Comparison of ENCODE assay signal across 8 mouse cellular contexts in genomic region chr4:148607758-148608157, GRCm38 (mm10). TPM values are rescaled to one million over a fixed set of nuclear protein-coding genes. Genes with fewer than 3 reads are reported as not detected.
DNase-seq lines count a peak whose midpoint lies in the region; TF ChIP-seq lines count a peak whose summit lies in the region.
"Had no signal": no experiment of that assay in that cellular context is flagged by ENCODE, and none has a peak within 500 bp of the region (broad histone marks: within the 10 kb centered on the region; RNA-seq: fewer than 3 reads in every experiment).

No protein-coding gene starts in this region.

- TF ChIP-seq POLR2A in cerebellum, adult 2 months (IDR thresholded peaks at IDR 0.05; ENCODE audit: borderline replicate concordance, insufficient read depth, low read length), result no peak

- no peak for DNase-seq in ES-E14 (ENCODE audit: low read depth, low spot score)
- DNase-seq in cerebellum, adult 2 months, result peak; percentile 65 to 75
- peak; percentile 82 for DNase-seq in gastrocnemius, adult 2 months
- DNase-seq in kidney, adult 9 months, result peak; percentile 87
- DNase-seq in lung, postnatal 10 days, result peak; percentile 87
- peak; percentile 54 to 79 for DNase-seq in spleen, adult 18-20 months

- intact Hi-C loops in gastrocnemius, adult 2 months (cut with DNase I), result no loop called here

- peaks cover 31% of the 10 kb centered on the region for H3K36me3 ChIP-seq in C2C12 (ENCODE audit: control insufficient read depth, insufficient read depth)
- 0 out of 2 replicates have a peak, but pooled peaks cover 2% of the 10 kb centered on the region for H3K36me3 ChIP-seq in ES-E14 (ENCODE audit: control insufficient read depth, insufficient read depth, low read length, poor library complexity, severe bottlenecking)

- H3K9ac ChIP-seq in ES-E14 (ENCODE audit: insufficient read depth, low read depth, low read length, poor library complexity, severe bottlenecking), result no peak overlapping the region
- H3K9ac ChIP-seq: limb, embryonic 12.5 days had no signal

- in situ Hi-C loops in ES-E14 (cut with MboI; ENCODE audit: low sequenced_read_pairs in 2 of 2, unreplicated experiment in 2 of 2), result loop anchor here in 1 of 2 experiments (10.0 kb wide), 1 partner anchor 433 kb away; no protein-coding TSS in a partner anchor

- H3K9me3 ChIP-seq in ES-E14 (ENCODE audit: control insufficient read depth, insufficient read depth, low read depth, low read length), result no peaks in the 10 kb centered on the region
- H3K9me3 ChIP-seq: limb, embryonic 12.5 days had no signal

- no peaks in the 10 kb centered on the region for H3K79me3 ChIP-seq in C2C12 (ENCODE audit: low read depth)

- H3ac ChIP-seq in C2C12 (ENCODE audit: control insufficient read depth, insufficient read length, low read depth), result no peak overlapping the region

- 17% methylated on average over 5 of the region's 5 CpGs for WGBS in cerebellum, adult 2 months

- H3K79me2 ChIP-seq in C2C12 (ENCODE audit: control insufficient read depth, insufficient read depth), result no peaks in the 10 kb centered on the region

- TF ChIP-seq CTCF in C2C12 (IDR thresholded peaks at IDR 0.05; ENCODE audit: control insufficient read depth, insufficient read depth, insufficient read length), result peak; percentile 54
- TF ChIP-seq CTCF in cerebellum, adult 2 months (IDR thresholded peaks at IDR 0.05; ENCODE audit: borderline replicate concordance, insufficient read depth, low read depth, low read length), result peak; percentile 74
- peak; percentile 92 for TF ChIP-seq CTCF in gastrocnemius, adult 2 months (IDR thresholded peaks at IDR 0.05)

- peaks cover 0 to 14% of the 10 kb centered on the region in 2 experiments; a peak in 1 of 4 replicates for H3K4me1 ChIP-seq in ES-E14 (ENCODE audit: control insufficient read depth in 2 of 2, insufficient read depth in 2 of 2, low read length in 2 of 2, poor library complexity in 1 of 2)
- H3K4me1 ChIP-seq in cerebellum, adult 2 months (ENCODE audit: control insufficient read depth, insufficient read depth, low read length), result no peaks in the 10 kb centered on the region; the same call in 1 of the 2 replicates
- H3K4me1 ChIP-seq: limb, embryonic 12.5 days had no signal

- H3K27me3 ChIP-seq in C2C12 (ENCODE audit: control insufficient read depth, insufficient read depth, insufficient read length), result no peaks in the 10 kb centered on the region
- H3K27me3 ChIP-seq in cerebellum, adult 2 months (ENCODE audit: control insufficient read depth, insufficient read depth, low read length), result no peaks in the 10 kb centered on the region
- H3K27me3 ChIP-seq: limb, embryonic 12.5 days had no signal

- H3K4me3 ChIP-seq in C2C12 (ENCODE audit: insufficient read depth, poor library complexity, severe bottlenecking) (no peak overlapping the region), ES-E14 (ENCODE audit: insufficient read depth in 1 of 2, low read depth in 1 of 2, low read length in 2 of 2, poor library complexity in 1 of 2, severe bottlenecking in 1 of 2) (no peak overlapping the region)
- no peak overlapping the region for H3K4me3 ChIP-seq in cerebellum, adult 2 months (replicated peaks; ENCODE audit: insufficient read depth, low read depth, low read length)
- H3K4me3 ChIP-seq in gastrocnemius, adult 2 months, result no peak overlapping the region
- H3K4me3 ChIP-seq: limb, embryonic 12.5 days had no signal

- no peak overlapping the region for H3K27ac ChIP-seq in ES-E14 (ENCODE audit: insufficient read depth, low read depth, low read length, poor library complexity, severe bottlenecking)
- no peak overlapping the region for H3K27ac ChIP-seq in cerebellum, adult 2 months (ENCODE audit: insufficient read depth, low read length)
- H3K27ac ChIP-seq in gastrocnemius, adult 2 months, result peak overlapping the region; percentile 50; the same call in 1 of the 2 replicates

TF ChIP-seq in C2C12, 6 proteins besides CTCF, POLR2A, EP300 and RAD21:
- TF ChIP-seq MYOG (IDR thresholded peaks at IDR 0.05; ENCODE audit: control insufficient read depth, extremely low read depth, insufficient read length) (no peak), CEBPB (IDR thresholded peaks at IDR 0.05; ENCODE audit: low read depth) (no peak), MYOD1 (IDR thresholded peaks at IDR 0.05; ENCODE audit: control insufficient read depth, insufficient read length, low read depth) (no peak), MAX (IDR thresholded peaks at IDR 0.05) (no peak), FOSL1 (IDR thresholded peaks at IDR 0.05; ENCODE audit: insufficient read depth, low read length, poor library complexity, severe bottlenecking) (no peak), USF1 (IDR thresholded peaks at IDR 0.05; ENCODE audit: low read depth) (no peak)

TF ChIP-seq in ES-E14, 5 proteins besides CTCF, POLR2A, EP300 and RAD21:
- TF ChIP-seq MAFK (IDR thresholded peaks at IDR 0.05; ENCODE audit: insufficient read depth, low read depth, low read length) (no peak), ZC3H11A (IDR thresholded peaks at IDR 0.05; ENCODE audit: borderline replicate concordance, low read depth, low read length) (peak; percentile 51), CHD2 (IDR thresholded peaks at IDR 0.05; ENCODE audit: low read depth, low read length) (0 out of 2 replicates have a peak, but pooled peaks have one; percentile 18), ZNF384 (IDR thresholded peaks at IDR 0.05; ENCODE audit: low read depth, low read length) (no peak), HCFC1 (IDR thresholded peaks at IDR 0.05; ENCODE audit: borderline replicate concordance, insufficient read depth, low read length) (no peak)

RNA-seq across cellular contexts. Expression of gene Masp2, which starts 5.4 kb away (rescaled TPM):
- 0.36 TPM for polyA plus RNA-seq in C2C12 (2012; fragmentation: generic; extraction: Trizol)
- total RNA-seq in ES-E14 (2012; rRNA removed), result 3.7 and 5.9 TPM in 2 replicates
- 0.82 and 1.9 TPM in 2 replicates for polyA plus RNA-seq in cerebellum, adult 2 months (2012; rRNA removed)
- under 1 TPM; 0.56 to 0.69 TPM for total RNA-seq in gastrocnemius, adult 2 months (2021)

RNA-seq across cellular contexts. Expression of gene Srm, which starts 16.5 kb away (rescaled TPM):
- polyA plus RNA-seq in C2C12 (2012; fragmentation: generic; extraction: Trizol), result 282 TPM
- total RNA-seq in ES-E14 (2012; rRNA removed), result 165 and 199 TPM in 2 replicates
- polyA plus RNA-seq in cerebellum, adult 2 months (2012; rRNA removed), result 68.9 and 75.8 TPM in 2 replicates
- 10 to 100 TPM; 12.0 to 12.2 TPM for total RNA-seq in gastrocnemius, adult 2 months (2021)

RNA-seq across cellular contexts. Expression of gene Tardbp, which starts 19.1 kb away (rescaled TPM):
- polyA plus RNA-seq in C2C12 (2012; fragmentation: generic; extraction: Trizol), result 198 TPM
- total RNA-seq in ES-E14 (2012; rRNA removed), result 229 and 259 TPM in 2 replicates
- polyA plus RNA-seq in cerebellum, adult 2 months (2012; rRNA removed), result 276 and 338 TPM in 2 replicates
- 100 to 1,000 TPM; 132 to 136 TPM for total RNA-seq in gastrocnemius, adult 2 months (2021)

RNA-seq across cellular contexts. Expression of gene Gm572, which starts 35.4 kb away (rescaled TPM):
- not detected for polyA plus RNA-seq in C2C12 (2012; fragmentation: generic; extraction: Trizol)
- total RNA-seq in ES-E14 (2012; rRNA removed), result 0.13 TPM in 1 of 2 replicates, not detected in the other
- polyA plus RNA-seq in cerebellum, adult 2 months (2012; rRNA removed), result 0.10 and 0.11 TPM in 2 replicates
- 1 to 10 TPM; 6.1 to 6.8 TPM for total RNA-seq in gastrocnemius, adult 2 months (2021)
- polyA plus RNA-seq: limb, embryonic 12.5 days had no signal

RNA-seq across cellular contexts. Expression of gene Exosc10, which starts 49.5 kb away (rescaled TPM):
- polyA plus RNA-seq in C2C12 (2012; fragmentation: generic; extraction: Trizol), result 53.7 TPM
- total RNA-seq in ES-E14 (2012; rRNA removed), result 76.5 and 78.4 TPM in 2 replicates
- 47.1 and 52.9 TPM in 2 replicates for polyA plus RNA-seq in cerebellum, adult 2 months (2012; rRNA removed)
- total RNA-seq in gastrocnemius, adult 2 months (2021), result 10 to 100 TPM; 21.0 to 21.6 TPM

Comparison
In these comparisons a context has a peak if more than half of its experiments do, and no peak if none do; other contexts are left out.
1. RNA of gene Srm, which starts 16.5 kb away (total RNA-seq): 165 to 199 TPM in ES-E14; 12.0 to 12.2 TPM in gastrocnemius, adult 2 months; every median in the first group is over 10 times any median in the second.
2. Peak in every context shown above with its lines, with median percentiles within 50 percentile points of each other: CTCF ChIP-seq.